Mouse (Mus musculus): ENCODE data around the gene Cd200r1.

- TF ChIP-seq POLR2A (IDR thresholded peaks at IDR 0.05; ENCODE audit: borderline replicate concordance, insufficient read depth, low read length): no peak
- no peak for TF ChIP-seq CTCF (IDR thresholded peaks at IDR 0.05; ENCODE audit: borderline replicate concordance, insufficient read depth, low read depth, low read length)
Observed at GRCm38 (mm10) chr16:44734059-44734458, 31.5 kb upstream of the Cd200r1 start.
